Mouse (Mus musculus) yolk sac, embryonic 10.5 days (tissue): Measurements from ENCODE around the gene Dlg2.

Source experiments
- DNase-seq: peaks from one replicate; pipeline ENCODE4 v3.0.0-alpha.2; 2017; ENCODE audit warnings: low spot score

The Dlg2 gene

DNA sequence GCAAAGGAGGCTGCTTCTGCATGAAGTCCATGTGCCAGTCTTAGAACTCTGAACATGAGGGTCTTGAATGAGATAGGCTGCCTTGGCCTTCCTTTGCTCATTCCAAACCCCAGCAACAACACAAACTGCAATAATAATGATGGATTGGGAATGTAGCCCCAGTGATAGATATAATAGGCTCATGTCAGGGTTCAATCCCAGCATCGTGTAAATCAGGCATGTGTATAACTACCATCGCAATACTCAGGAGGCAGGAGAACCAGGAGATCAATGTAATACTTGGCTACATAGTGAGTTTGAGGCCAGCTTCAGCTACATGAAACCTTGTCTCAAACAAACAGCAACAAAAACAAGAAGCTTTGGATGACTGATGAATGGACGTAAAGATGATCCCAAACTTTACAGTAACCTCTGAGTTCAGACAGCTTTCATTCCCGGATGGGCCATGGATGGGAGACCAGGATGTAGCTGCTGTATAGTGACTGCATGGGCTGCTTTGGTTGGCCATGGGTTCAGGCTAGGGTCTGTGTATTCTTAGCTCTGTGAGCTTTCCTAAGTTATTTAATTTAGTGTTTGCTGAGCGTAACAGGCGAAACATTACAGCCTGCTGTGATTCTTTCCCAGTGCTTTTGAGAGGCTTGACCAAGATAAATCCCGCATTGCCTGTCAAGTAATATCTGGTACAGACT, 1708.0 kb downstream of the Dlg2 start:
- no peak for DNase-seq

DNA sequence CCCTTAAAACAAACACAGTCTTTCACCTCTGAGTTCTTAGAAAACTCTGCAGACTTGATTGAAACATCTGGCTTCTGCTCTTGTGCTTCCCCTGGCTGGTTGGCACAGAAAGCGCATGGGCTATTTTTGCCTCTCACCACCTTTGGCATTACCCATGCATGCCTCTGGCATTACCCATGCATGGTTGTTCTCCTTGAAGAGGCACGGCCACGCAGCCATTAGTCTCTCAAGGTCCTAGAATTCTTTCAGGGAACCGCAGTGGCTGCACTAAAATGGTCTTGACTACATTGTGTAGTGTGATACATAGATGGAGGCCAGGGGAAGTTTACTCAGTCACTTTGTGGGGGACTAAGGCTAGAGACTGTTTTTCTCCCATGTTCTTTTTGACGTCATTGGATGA, 1709.9 kb downstream of the Dlg2 start:
- no peak for DNase-seq

DNA sequence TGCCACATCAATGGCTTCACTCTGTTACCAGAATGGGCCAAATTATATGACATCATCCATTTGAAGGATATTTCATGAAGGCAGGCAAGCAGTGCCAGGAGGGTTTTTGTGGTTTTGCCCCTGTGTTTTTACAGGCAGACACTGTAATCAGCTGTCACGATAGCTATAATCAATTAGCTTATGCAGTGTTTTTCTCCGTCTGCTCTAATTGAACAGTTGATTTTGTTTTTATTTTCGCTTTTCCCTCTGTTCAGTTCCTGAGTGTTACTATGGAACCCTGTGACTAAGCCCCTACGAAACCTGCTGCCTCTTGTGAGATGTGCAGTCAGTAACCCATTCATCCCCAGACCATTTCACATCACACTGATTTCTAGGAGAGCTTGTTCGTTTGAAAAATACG, 1712.7 kb downstream of the Dlg2 start:
- DNase-seq, result no peak

DNA sequence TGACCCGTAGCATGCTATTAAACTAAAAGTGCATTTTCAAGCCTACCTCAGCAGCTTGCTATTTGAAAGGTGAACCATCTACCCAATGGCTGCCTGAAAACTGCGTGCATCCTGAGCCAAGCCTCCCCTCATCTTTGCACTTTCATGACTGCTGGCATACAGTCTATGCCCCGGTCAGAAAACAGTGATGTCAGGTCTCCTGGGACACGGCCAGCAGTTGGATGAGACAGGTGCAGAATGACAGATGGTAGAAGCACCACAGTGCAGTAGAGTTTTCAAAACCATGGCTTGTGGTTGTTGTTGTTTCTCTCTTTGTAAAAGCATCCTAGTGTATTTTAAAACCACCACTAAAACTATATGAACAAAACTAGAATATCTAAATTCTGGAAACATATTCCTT, 1719.5 kb downstream of the Dlg2 start:
- DNase-seq, result no peak

DNA sequence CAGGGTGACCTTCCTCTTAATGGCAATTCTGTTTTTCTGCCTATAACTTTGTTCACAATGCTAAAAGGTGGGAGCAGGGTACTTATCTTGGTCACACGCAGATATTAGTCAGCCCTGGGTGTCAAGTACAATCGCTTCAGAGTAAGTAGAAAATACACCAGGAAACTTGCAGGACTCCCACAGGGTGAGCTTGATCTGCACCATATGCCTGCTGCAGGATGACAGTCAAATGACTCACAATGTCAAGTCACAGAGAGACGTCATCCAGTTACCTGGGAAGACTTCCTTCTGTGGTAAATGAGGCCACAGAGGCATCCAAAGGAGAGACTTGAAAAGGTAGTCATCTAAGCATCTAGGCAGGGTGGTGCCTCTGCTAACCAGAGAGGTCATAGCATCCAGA, 1721.1 kb downstream of the Dlg2 start:
- DNase-seq, result no peak

DNA sequence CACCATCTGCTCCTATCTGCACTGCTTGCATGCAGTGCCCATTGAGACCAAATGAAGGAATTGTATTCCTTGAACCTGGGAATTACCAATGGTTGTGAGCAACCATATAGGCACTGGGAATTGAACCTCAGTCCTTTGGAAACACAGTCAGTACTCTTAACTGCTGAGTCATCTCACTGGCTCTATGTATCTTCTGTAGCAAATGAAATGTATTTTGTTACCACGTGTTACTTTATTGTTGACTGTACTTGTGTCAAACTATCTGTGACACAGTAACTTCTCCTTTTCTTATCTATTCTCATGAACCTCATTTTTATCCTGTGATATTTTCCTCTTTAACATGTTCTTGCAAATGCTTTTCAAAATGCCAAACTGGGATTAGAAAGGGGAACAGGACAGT, 1722.7 kb downstream of the Dlg2 start:
- no peak for DNase-seq

DNA sequence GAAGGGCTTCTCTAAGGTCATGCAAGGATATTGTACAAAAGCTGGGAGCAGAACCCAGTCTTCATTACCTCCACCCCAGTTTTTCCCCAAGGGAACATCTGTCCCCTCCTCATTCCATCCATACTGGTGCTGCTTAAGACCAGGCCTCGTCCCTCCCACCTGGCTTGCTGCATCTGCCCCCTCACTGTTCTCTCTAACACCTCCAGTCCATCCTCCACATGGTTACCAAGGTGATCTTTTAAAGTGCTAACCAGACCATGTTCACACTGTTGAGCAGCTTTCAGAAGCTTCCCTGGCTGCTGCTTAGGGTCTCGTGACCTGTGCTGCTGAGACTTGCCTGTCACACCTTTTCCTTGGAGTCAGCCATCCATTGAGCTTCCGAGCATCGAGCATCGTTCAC, 1734.2 kb downstream of the Dlg2 start:
- no peak for DNase-seq

DNA sequence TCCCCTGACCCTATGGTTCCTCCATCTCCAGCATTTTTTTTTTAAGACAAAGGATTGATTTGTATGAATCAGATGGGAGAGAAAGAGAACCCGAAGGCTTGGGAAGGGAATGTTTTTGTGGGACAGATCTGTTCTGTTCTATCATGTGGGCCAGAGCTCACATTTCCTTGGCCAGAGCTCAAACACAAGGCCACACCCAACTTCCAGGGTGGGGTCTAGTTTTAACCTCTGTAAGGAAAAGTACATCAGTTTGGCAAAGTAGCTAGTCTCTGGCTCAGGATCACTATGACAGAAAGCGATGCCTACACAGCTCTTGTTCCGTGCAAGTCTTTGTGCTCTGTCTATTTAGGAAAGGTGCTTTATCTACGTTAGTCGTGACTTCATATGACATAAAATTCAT, 1737.3 kb downstream of the Dlg2 start:
- no peak for DNase-seq

DNA sequence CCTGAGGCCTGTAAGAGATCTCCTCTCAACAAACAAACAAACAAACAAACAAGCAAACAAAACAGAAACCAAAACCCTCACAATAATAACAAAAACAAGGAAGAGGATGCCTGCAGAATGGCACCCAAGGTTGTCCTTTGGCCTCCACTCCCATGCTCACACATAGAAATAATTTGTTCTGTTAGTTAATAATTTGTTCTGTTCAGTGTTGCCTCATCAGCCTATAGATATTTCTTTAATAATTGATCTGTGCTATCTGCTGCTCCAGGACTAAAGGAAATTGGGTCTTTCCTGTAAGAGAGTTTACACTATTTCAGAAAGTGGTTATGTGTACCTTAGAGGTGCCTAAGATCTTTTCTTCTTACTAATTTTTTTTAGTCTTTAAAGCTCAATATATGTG, 1741.7 kb downstream of the Dlg2 start:
- DNase-seq, result no peak

DNA sequence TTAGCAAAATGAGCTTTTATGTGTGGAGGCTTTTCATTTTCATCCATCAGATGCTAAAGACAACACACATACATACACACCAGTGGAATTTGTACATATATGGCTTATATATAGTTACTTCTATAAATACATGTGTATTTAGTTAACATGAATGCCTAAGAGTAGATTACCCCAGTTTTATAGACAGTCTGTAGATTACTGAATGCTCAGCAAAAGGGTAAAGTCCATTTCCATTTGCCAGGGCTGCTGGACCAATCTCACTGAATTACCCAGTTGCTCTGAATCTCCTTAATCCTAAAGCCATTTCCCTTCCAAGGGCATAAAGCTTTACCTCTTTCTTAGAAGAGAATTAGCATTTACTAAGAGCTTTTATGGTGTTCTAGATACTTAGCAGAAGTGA, 1744.1 kb downstream of the Dlg2 start:
- no peak for DNase-seq

DNA sequence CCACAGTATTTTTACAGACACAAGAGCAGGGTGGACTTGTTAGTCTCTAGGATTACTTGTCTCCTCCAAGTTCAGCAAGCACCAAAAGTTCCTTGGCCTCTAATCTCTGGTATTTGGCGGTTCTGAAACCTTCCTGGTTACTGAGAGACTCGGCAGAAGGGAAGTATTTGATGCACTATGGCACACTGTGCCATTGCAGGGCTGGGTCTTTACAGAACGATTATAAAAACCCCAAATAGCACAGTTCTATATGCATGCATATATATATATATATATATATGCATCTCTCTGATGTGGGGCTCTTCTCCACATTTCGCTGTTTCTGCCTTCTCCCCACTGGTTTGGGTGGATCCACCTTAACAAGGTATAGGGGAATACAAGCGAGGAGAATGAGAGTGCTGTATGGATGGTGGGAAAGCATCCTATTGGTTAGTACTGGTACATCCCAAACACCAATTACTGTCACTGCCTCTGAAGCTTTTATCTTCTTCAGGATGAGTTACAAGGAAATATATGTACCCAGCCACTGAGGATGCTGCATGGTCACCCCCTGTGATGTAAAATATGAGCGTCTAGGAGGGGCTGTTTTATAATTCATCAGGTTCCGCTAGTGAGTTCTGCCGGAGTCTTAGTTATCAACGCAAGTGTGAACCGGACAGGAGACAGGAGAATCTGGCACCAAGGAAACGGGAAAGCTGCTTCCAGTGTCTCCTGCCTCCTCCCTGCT, 1758.2 kb downstream of the Dlg2 start:
- DNase-seq, result no peak

DNA sequence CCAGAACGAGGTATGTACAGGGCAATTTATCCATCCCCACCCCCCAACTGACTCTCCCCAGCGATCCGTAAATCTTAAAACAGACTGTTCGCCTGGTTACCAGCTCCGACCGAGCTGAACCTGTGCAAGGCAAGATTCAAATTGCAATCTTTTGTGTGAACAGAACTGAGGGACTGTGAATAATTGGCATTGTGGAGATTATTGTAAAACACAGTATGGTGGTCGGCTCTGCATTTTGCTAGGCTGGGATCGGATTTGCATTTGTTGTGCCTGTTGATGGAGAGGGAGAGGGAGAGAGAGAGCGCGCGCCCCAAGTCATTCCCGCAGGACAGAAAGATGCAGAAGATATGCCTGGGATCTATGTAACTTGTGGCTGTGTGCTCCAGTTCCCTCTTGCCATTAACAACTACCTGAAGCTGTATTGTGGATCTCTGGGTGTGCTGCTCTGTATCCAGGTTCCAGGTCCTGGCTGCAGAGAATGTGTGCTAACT, 1759.1 kb downstream of the Dlg2 start:
- no peak for DNase-seq

DNA sequence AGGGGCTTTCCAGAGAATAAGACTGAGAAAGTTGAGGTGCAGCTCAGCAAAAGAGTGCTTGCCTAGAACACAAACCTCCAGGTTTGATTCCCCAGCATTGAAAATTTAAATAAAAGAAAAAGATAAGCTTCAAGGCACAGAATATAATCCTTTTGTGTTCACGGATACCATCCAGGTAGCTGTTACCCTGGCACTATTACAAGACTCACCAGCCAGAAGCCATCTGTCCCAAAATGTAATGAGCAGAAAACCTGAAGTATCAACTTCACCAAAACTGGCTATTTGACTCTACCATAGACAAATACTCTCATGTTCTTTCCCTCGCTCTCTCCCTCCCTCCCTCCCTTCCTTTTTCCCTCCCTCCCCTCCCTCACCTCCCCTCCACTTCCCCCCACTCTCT, 1764.4 kb downstream of the Dlg2 start:
- DNase-seq, result no peak

DNA sequence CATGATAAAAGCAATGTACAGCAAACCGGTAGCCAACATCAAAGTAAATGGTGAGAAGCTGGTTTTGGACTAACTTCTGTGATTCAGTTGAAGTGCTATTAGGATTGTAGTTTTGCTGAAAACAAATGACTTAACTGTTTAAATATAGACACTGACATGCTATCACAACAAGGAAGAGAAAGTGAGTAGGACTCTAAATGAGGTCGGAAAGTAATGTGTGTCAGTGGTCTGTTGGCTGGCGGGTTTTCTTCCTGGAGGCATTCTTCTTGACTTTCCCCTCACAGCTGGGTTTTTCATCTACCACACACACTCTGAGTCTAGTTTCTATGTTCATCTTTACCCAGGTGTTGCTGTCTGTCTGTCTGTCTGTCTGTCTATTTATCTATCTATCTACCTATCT, 1771.1 kb downstream of the Dlg2 start:
- no peak for DNase-seq

DNA sequence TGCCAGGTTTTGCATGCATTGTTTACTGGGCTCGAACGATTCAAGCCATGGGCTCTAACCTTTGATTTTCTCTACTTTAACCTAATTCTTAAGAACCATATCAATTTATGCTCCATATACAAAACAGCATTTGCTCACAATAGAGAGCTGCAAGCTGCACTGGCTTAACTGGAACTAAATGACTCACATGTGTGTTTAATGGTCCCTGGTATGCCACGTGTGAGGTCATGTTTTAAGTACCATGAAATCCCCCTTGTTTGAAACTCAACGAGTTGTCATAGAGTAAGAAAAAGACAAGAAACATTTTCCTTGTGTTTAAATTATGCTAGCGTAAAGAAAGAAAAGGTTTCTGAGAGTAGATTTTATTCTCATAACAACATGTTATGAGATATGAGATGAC, 1772.1 kb downstream of the Dlg2 start:
- no peak for DNase-seq

DNA sequence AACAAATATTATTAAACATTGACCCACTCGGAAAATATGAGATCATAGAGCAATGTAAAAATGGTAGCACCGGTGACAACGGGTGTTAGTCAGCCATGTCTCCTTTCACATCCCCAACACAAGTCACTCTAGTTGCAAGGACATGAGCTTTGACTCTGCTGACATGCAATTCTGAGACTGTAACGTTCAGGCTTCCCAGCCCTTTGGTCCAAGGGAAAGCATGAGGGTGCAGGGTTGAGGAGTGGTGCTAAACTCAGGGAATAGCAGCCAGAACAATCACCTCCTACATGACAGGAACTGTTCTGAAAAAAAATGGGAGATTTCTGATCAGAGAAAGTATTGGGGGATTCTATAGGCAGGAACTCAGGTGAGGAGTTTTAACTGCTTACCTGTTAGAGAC, 1781.7 kb downstream of the Dlg2 start:
- DNase-seq, result no peak

DNA sequence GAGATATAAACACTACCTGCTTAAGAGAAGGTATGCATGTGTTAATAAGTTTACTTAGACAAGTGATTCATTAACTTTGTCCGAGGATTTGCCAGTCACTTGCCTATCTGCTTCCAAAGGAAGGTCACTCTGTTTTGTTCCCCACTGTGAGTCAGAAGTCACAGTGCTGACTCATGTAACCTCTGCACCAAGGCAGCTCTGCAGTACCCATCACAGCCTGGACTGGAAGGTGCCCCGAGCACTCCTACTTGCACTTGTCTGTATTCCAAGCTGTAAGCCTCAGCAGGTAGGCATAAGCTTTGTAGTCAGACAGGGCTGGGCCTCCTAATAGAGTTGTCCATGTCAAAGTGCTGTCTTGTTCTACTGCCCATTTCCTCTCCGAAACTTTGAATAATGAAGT, 1782.2 kb downstream of the Dlg2 start:
- peak; percentile 31 for DNase-seq

DNA sequence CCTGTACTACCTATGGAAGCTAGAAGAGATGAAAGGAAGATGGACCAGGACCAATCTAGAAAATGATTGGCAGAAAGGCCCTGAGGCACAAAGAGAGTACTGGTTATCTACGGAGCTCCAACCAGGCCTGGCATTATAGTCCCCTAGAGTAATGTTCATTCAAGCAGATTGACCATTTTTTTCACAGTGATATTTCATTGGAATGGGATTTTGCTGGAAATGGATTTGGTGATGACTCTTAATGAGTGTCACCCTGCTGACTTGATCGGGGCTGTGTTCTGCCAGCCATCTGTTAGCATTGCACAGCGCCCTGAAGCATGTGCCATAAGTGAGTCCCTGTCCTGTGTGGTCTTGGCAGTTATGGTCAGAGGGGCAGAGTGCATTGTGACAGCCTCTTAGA, 1787.9 kb downstream of the Dlg2 start:
- DNase-seq, result no peak

DNA sequence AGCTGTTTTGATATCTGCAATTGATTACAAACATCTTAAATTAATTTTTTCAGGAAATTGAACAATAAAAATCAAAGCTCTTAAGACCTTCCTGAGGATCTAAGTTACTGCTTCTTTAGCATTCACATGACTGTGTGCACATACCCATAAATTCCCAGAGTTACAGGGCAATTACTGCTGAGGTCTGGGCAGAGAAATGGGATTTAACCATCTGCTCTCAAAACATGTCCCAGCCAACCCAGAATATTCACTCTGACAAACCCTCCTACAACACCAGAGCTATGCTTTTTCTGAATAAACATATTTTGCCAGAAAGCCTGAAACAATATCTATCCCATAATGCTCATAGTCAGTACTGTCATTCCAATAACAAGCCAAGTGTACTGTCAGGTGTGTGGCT, 1788.5 kb downstream of the Dlg2 start:
- DNase-seq, result no peak

DNA sequence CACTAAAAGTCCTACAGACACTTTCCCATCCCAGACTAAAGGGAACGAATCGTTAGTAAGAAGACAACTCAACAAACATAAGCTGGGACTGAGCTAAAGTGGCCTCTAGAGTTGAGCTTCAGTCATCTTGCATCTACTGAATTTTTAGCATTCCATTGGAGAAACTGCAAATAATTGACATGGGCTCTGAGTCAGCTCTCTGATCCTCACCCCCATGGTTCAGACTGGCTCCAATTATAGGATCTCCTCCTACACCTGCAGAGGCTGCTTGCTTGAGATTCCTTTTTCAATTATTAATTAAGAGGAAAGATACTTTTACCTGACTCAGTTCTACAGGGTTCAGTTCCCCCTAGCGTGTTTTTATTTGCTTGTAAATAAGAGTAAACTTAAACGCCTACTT, 1798.9 kb downstream of the Dlg2 start:
- no peak for DNase-seq

DNA sequence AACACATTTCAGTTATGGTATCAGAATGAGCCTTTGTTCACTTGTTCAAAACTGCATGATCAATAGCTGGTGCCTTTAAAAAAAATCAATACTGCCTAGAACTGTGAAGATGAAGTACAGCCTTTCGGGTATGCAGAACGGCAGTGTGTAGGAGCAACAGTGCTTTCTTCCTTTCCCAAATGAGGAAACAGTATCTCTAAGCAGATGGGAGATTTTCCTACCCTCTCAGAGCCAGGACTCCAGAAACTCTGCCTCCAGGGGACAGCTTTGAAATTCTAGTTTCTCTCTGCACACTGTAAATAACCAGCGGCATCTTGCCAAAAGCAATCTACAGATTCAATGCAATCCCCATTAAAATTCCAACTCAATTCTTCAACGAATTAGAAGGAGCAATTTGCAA, 1801.2 kb downstream of the Dlg2 start:
- DNase-seq, result no peak

DNA sequence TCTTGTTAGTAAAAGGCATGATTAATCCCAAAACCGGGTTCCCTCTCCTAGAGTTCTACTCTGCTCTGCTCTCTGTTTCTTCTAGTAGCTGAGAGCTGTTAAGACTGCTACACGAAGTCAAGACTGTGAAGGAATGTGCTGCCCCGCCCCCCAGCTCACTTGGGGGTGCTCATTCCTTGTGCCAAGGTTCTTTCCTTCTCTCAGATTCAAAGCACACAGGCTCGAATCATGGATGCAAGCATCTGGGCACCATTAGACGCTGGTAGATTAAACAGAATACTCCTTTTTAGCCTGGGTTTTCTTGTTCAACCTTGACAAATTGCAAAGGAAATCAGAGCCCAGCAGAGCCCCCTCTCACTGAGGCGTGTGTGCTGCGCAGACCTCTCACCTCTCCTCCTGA, 1804.5 kb downstream of the Dlg2 start:
- DNase-seq, result no peak

DNA sequence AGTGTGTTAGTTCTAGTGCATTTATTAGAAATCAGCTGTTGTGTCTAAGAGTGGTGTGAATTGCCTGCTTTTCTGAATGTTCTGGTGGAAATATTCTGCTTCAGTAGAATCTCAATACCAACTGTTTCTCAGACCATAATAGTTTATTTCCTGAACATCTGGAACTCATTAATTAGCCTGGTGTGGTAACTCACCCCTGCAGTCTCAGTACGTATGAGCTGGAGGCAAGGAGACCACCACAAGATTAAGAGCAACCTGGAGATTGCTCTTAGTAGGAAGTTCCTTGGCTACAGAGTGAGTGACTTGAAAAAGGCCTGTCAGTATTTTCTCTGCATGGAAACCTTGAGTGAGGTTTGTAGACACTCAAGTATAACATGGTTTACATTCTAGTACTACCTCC, 1810.6 kb downstream of the Dlg2 start:
- no peak for DNase-seq

DNA sequence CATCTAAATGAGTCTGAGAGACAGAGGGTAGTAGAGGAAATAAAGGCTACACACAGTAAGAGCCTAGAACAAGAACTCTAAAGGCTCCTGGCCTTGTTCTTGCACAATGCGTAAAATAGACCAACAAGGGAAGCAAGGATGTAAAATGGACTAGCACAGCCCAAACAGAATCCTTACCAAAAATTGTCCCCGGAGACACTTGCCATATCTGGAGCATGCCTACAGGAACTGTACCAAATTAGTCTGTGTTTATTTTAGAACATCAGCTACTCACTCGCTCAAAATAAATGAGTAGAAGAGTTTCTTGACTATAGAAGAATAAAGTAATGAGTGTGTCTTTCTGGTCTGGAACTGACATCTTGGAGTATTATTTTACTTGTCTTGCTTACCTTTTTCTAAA, 1812.3 kb downstream of the Dlg2 start:
- no peak for DNase-seq
